Mouse (Mus musculus): Measurements from ENCODE around the gene Rasl11b. TPM values are rescaled to one million over a fixed set of nuclear protein-coding genes. Genes with fewer than 3 reads are reported as not detected.

The Rasl11b gene
- polyA plus RNA-seq, 1 experiment from 2014 or later, result 26.6 TPM

- DNase-seq (ENCODE audit: low spot score) (no peak), ATAC-seq (no peak)
- H3K9ac ChIP-seq (ENCODE audit: low read length), result no peak overlapping the region
- no peak overlapping the region for H3K4me2 ChIP-seq (ENCODE audit: low read length)
- no peak overlapping the region for H3K4me3 ChIP-seq (ENCODE audit: low read depth, low read length)
- 92% methylated on average over 8 of the region's 8 CpGs for WGBS
- H3K36me3 ChIP-seq (ENCODE audit: control insufficient read depth, insufficient read depth, low read length), result peaks cover 12% of the 10 kb centered on the region; the same call in 1 of the 2 replicates
- peaks cover 13% of the 10 kb centered on the region; the same call in 1 of the 2 replicates for H3K4me1 ChIP-seq (ENCODE audit: control insufficient read depth, insufficient read depth, low read length)
- H3K9me3 ChIP-seq (replicated peaks; ENCODE audit: control insufficient read depth, low read length), result no peaks in the 10 kb centered on the region; the same call in 1 of the 2 replicates
- no peak overlapping the region for H3K27ac ChIP-seq (ENCODE audit: low read depth, low read length)
- no peaks in the 10 kb centered on the region for H3K27me3 ChIP-seq (replicated peaks; ENCODE audit: control insufficient read depth, insufficient read depth, low read length)
These were observed 5.4 kb downstream of the Rasl11b start for GRCm38 (mm10) chr5:74200481-74200880.

- Histone ChIP-seq H3K4me3 (ENCODE audit: low read depth, low read length) (no peak overlapping the region), H3K9me3 (replicated peaks; ENCODE audit: control insufficient read depth, low read length) (no peaks in the 10 kb centered on the region; the same call in 1 of the 2 replicates), H3K4me2 (ENCODE audit: low read length) (no peak overlapping the region), H3K27ac (ENCODE audit: low read depth, low read length) (no peak overlapping the region), H3K27me3 (replicated peaks; ENCODE audit: control insufficient read depth, insufficient read depth, low read length) (no peaks in the 10 kb centered on the region), H3K9ac (ENCODE audit: low read length) (no peak overlapping the region), H3K36me3 (ENCODE audit: control insufficient read depth, insufficient read depth, low read length) (peaks cover 12% of the 10 kb centered on the region; the same call in 1 of the 2 replicates), H3K4me1 (ENCODE audit: control insufficient read depth, insufficient read depth, low read length) (peaks cover 7% of the 10 kb centered on the region; the same call in 1 of the 2 replicates)
- DNase-seq (ENCODE audit: low spot score) (no peak), ATAC-seq (no peak)
- whole genome bisulfite sequencing, result 76% methylated on average over 10 of the region's 10 CpGs
These were observed 6.7 kb downstream of the Rasl11b start for GRCm38 (mm10) chr5:74201570-74202357.

- Histone ChIP-seq H3K36me3 (ENCODE audit: control insufficient read depth, insufficient read depth, low read length) (peaks cover 12% of the 10 kb centered on the region; the same call in 1 of the 2 replicates), H3K4me1 (ENCODE audit: control insufficient read depth, insufficient read depth, low read length) (peaks cover 6% of the 10 kb centered on the region; the same call in 1 of the 2 replicates), H3K9me3 (replicated peaks; ENCODE audit: control insufficient read depth, low read length) (no peaks in the 10 kb centered on the region; the same call in 1 of the 2 replicates), H3K27ac (ENCODE audit: low read depth, low read length) (no peak overlapping the region), H3K4me3 (ENCODE audit: low read depth, low read length) (no peak overlapping the region), H3K4me2 (ENCODE audit: low read length) (no peak overlapping the region), H3K9ac (ENCODE audit: low read length) (no peak overlapping the region), H3K27me3 (replicated peaks; ENCODE audit: control insufficient read depth, insufficient read depth, low read length) (no peaks in the 10 kb centered on the region)
- no peak for ATAC-seq
- DNase-seq (ENCODE audit: low spot score), result no peak
- WGBS, result 87% methylated on average over 4 of the region's 4 CpGs
These were observed 7.4 kb downstream of the Rasl11b start for GRCm38 (mm10) chr5:74202515-74202914.

- Histone ChIP-seq H3K36me3 (ENCODE audit: control insufficient read depth, insufficient read depth, low read length) (peaks cover 3% of the 10 kb centered on the region; the same call in 1 of the 2 replicates), H3K9me3 (replicated peaks; ENCODE audit: control insufficient read depth, low read length) (no peaks in the 10 kb centered on the region; the same call in 1 of the 2 replicates), H3K27ac (ENCODE audit: low read depth, low read length) (no peak overlapping the region), H3K9ac (ENCODE audit: low read length) (no peak overlapping the region), H3K4me2 (ENCODE audit: low read length) (no peak overlapping the region), H3K4me1 (ENCODE audit: control insufficient read depth, insufficient read depth, low read length) (no peaks in the 10 kb centered on the region), H3K4me3 (ENCODE audit: low read depth, low read length) (no peak overlapping the region), H3K27me3 (replicated peaks; ENCODE audit: control insufficient read depth, insufficient read depth, low read length) (no peaks in the 10 kb centered on the region)
- 82% methylated on average over 5 of the region's 5 CpGs for WGBS
- no peak for ATAC-seq
- DNase-seq (ENCODE audit: low spot score), result no peak
These were observed 9.4 kb downstream of the Rasl11b start for GRCm38 (mm10) chr5:74204465-74204864.

- Histone ChIP-seq H3K27me3 (replicated peaks; ENCODE audit: control insufficient read depth, insufficient read depth, low read length) (no peaks in the 10 kb centered on the region), H3K36me3 (ENCODE audit: control insufficient read depth, insufficient read depth, low read length) (no peaks in the 10 kb centered on the region), H3K4me1 (ENCODE audit: control insufficient read depth, insufficient read depth, low read length) (no peaks in the 10 kb centered on the region), H3K4me3 (ENCODE audit: low read depth, low read length) (no peak overlapping the region), H3K27ac (ENCODE audit: low read depth, low read length) (no peak overlapping the region), H3K9me3 (replicated peaks; ENCODE audit: control insufficient read depth, low read length) (no peaks in the 10 kb centered on the region; the same call in 1 of the 2 replicates), H3K4me2 (ENCODE audit: low read length) (no peak overlapping the region), H3K9ac (ENCODE audit: low read length) (no peak overlapping the region)
- ATAC-seq (no peak), DNase-seq (ENCODE audit: low spot score) (no peak)
- WGBS, result 33% methylated on average over 8 of the region's 8 CpGs
These were observed 10.4 kb downstream of the Rasl11b start for GRCm38 (mm10) chr5:74205509-74205908.

- WGBS, result 91% methylated on average over 7 of the region's 7 CpGs
- no peak overlapping the region for H3K4me2 ChIP-seq (ENCODE audit: low read length)
- H3K27ac ChIP-seq (ENCODE audit: low read depth, low read length), result no peak overlapping the region
- no peaks in the 10 kb centered on the region for H3K4me1 ChIP-seq (ENCODE audit: control insufficient read depth, insufficient read depth, low read length)
- no peaks in the 10 kb centered on the region for H3K36me3 ChIP-seq (ENCODE audit: control insufficient read depth, insufficient read depth, low read length)
- H3K4me3 ChIP-seq (ENCODE audit: low read depth, low read length), result no peak overlapping the region
- DNase-seq (ENCODE audit: low spot score), result no peak
- ATAC-seq, result no peak
- no peaks in the 10 kb centered on the region; the same call in 1 of the 2 replicates for H3K9me3 ChIP-seq (replicated peaks; ENCODE audit: control insufficient read depth, low read length)
- H3K9ac ChIP-seq (ENCODE audit: low read length), result no peak overlapping the region
- no peaks in the 10 kb centered on the region for H3K27me3 ChIP-seq (replicated peaks; ENCODE audit: control insufficient read depth, insufficient read depth, low read length)
These were observed 11.0 kb downstream of the Rasl11b start for GRCm38 (mm10) chr5:74206038-74206437.

GRCm38 (mm10) chr5:74206649-74207048 is 11.6 kb downstream of the Rasl11b start:
- WGBS, result 90% methylated on average over 7 of the region's 7 CpGs

GRCm38 (mm10) chr5:74207209-74207608 is 12.1 kb downstream of the Rasl11b start:
- no peak for DNase-seq (ENCODE audit: low spot score)
- no peak for ATAC-seq
- H3K9ac ChIP-seq (ENCODE audit: low read length), result no peak overlapping the region
- 81% methylated on average over 3 of the region's 3 CpGs for WGBS
- no peaks in the 10 kb centered on the region for H3K27me3 ChIP-seq (replicated peaks; ENCODE audit: control insufficient read depth, insufficient read depth, low read length)
- no peaks in the 10 kb centered on the region; the same call in 1 of the 2 replicates for H3K9me3 ChIP-seq (replicated peaks; ENCODE audit: control insufficient read depth, low read length)
- H3K27ac ChIP-seq (ENCODE audit: low read depth, low read length), result no peak overlapping the region
- H3K4me2 ChIP-seq (ENCODE audit: low read length), result no peak overlapping the region
- H3K4me3 ChIP-seq (ENCODE audit: low read depth, low read length), result no peak overlapping the region
- no peaks in the 10 kb centered on the region for H3K4me1 ChIP-seq (ENCODE audit: control insufficient read depth, insufficient read depth, low read length)
- H3K36me3 ChIP-seq (ENCODE audit: control insufficient read depth, insufficient read depth, low read length), result no peaks in the 10 kb centered on the region

More at GRCm38 (mm10) chr5:74206649-74207048, 11.6 kb downstream of the Rasl11b start:
- Histone ChIP-seq H3K4me3 (ENCODE audit: low read depth, low read length) (no peak overlapping the region), H3K4me1 (ENCODE audit: control insufficient read depth, insufficient read depth, low read length) (no peaks in the 10 kb centered on the region), H3K9ac (ENCODE audit: low read length) (no peak overlapping the region), H3K4me2 (ENCODE audit: low read length) (no peak overlapping the region), H3K9me3 (replicated peaks; ENCODE audit: control insufficient read depth, low read length) (no peaks in the 10 kb centered on the region; the same call in 1 of the 2 replicates), H3K36me3 (ENCODE audit: control insufficient read depth, insufficient read depth, low read length) (no peaks in the 10 kb centered on the region), H3K27me3 (replicated peaks; ENCODE audit: control insufficient read depth, insufficient read depth, low read length) (no peaks in the 10 kb centered on the region), H3K27ac (ENCODE audit: low read depth, low read length) (no peak overlapping the region)
- no peak for ATAC-seq
- no peak for DNase-seq (ENCODE audit: low spot score)

GRCm38 (mm10) chr5:74208438-74208837 is 13.4 kb downstream of the Rasl11b start:
- DNase-seq (ENCODE audit: low spot score), result no peak
- Histone ChIP-seq H3K27ac (ENCODE audit: low read depth, low read length) (no peak overlapping the region), H3K4me2 (ENCODE audit: low read length) (no peak overlapping the region), H3K27me3 (replicated peaks; ENCODE audit: control insufficient read depth, insufficient read depth, low read length) (no peaks in the 10 kb centered on the region), H3K4me1 (ENCODE audit: control insufficient read depth, insufficient read depth, low read length) (no peaks in the 10 kb centered on the region), H3K36me3 (ENCODE audit: control insufficient read depth, insufficient read depth, low read length) (no peaks in the 10 kb centered on the region), H3K9ac (ENCODE audit: low read length) (no peak overlapping the region), H3K4me3 (ENCODE audit: low read depth, low read length) (no peak overlapping the region), H3K9me3 (replicated peaks; ENCODE audit: control insufficient read depth, low read length) (no peaks in the 10 kb centered on the region; the same call in 1 of the 2 replicates)
- 76% methylated on average over 7 of the region's 7 CpGs for WGBS
- ATAC-seq, result no peak
